Mouse (Mus musculus): ENCODE measurements around the gene Rpl9-ps6.

DNA sequence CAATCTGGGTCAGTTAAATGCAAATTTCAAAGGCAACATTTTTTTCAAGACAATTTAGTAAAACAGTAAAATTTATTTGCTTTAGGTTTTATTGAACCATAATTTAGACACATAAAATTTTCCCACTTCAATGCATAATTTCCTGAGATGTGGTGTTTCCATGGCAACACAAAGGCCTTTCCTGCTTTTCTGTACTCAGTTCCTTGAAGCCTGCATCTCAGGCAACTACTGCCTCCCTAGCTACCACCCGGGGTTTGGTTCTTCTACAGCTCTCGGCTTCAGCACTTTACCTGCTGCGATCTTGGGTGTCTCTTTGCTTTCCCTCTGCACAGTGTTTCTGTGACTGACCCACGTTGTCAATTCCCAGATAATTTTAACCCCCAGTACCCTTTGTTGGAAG lies 14.1 kb downstream of the Rpl9-ps6 start:
- TF ChIP-seq POLR2A (IDR thresholded peaks at IDR 0.05; ENCODE audit: borderline replicate concordance, insufficient read depth, low read length) (no peak), CTCF (IDR thresholded peaks at IDR 0.05; ENCODE audit: borderline replicate concordance, insufficient read depth, low read depth, low read length) (no peak)
